21 mouse cellular contexts compared by ENCODE assay signal in the genomic region with DNA sequence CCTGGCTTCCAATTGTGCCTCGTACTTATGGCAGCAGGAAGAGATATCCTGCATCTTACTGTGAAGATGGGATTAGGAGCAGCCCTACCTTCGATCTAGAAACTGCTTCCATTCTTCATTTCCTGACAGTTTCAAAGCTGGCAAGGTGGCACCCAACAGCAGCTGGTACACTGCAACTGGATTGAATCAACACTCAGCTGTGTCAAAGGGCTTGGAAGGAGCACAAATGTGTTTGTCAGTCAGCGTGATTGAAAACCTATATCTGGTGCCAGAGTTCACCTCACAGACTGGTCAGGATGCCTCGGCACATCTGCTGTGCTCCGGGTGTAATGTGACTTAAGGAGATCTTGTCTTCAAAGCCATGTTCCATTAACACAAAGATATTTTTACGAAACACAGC. TPM values are rescaled to one million over a fixed set of nuclear protein-coding genes. Genes with fewer than 3 reads are reported as not detected.
A peak's percentile ranks its signal among the peaks of the same experiment; 100 is the strongest.
DNase-seq lines count a peak whose midpoint lies in the region; ATAC-seq and TF ChIP-seq lines count a peak whose summit lies in the region.
"Had no signal": no experiment of that assay in that cellular context is flagged by ENCODE, and none has a peak within 500 bp of the region (broad histone marks: within the 10 kb centered on the region; RNA-seq: fewer than 3 reads in every experiment).

No protein-coding gene starts in this region.

- no peak overlapping the region for H3K4me3 ChIP-seq in midbrain, embryonic 11.5 days (ENCODE audit: low read depth, low read length)
- H3K4me3 ChIP-seq in midbrain, embryonic 16.5 days (ENCODE audit: low read depth, low read length), result no peak overlapping the region
- no peak overlapping the region for H3K4me3 ChIP-seq in myocyte
- H3K4me3 ChIP-seq: embryonic facial prominence, embryonic 12.5 days; embryonic facial prominence, embryonic 15.5 days; erythroblast, embryonic 14.5 days; forebrain, embryonic 10.5 days; forebrain, embryonic 12.5 days had no signal

- WGBS in midbrain, embryonic 11.5 days, result 87% methylated on average over 6 of the region's 6 CpGs
- 85% methylated on average over 6 of the region's 6 CpGs for WGBS in midbrain, embryonic 16.5 days

- H3K79me2 ChIP-seq in myocyte (ENCODE audit: control insufficient read depth, insufficient read depth), result no peaks in the 10 kb centered on the region

- DNase-seq in adrenal gland, postnatal 14 days, result peak; percentile 9
- DNase-seq in adrenal gland, postnatal 10 days, result no peak
- DNase-seq in midbrain, embryonic 11.5 days (ENCODE audit: low spot score, missing footprints), result peak; percentile 64
- DNase-seq in thymus, postnatal 10 days (ENCODE audit: low spot score in 2 of 2), result no peak
- DNase-seq: adrenal gland, adult 8-10 months; B cell, adult 2 months; cerebellum, adult 11-12 months; cerebellum, adult 2 months; cerebellum, adult 9-10 months; cerebellum, postnatal 10 days; cerebellum, postnatal 25 days; embryo, embryonic 11 days had no signal

- H3ac ChIP-seq in myocyte (ENCODE audit: control insufficient read depth, insufficient read length), result no peak overlapping the region

- ATAC-seq in midbrain, embryonic 11.5 days (ENCODE audit: low FRiP score), result no peak
- no peak for ATAC-seq in midbrain, embryonic 16.5 days
- ATAC-seq: forebrain, embryonic 14.5 days; forebrain, embryonic 16.5 days had no signal

- no peaks in the 10 kb centered on the region for H3K36me3 ChIP-seq in midbrain, embryonic 11.5 days (ENCODE audit: control insufficient read depth, insufficient read depth, low read length)
- H3K36me3 ChIP-seq in midbrain, embryonic 16.5 days (ENCODE audit: control insufficient read depth, insufficient read depth, low read length), result no peaks in the 10 kb centered on the region
- H3K36me3 ChIP-seq in myocyte (ENCODE audit: control insufficient read depth, insufficient read depth), result no peaks in the 10 kb centered on the region
- H3K36me3 ChIP-seq: embryonic facial prominence, embryonic 12.5 days; embryonic facial prominence, embryonic 15.5 days; forebrain, embryonic 10.5 days; forebrain, embryonic 12.5 days had no signal

- H3K27ac ChIP-seq in midbrain, embryonic 11.5 days (ENCODE audit: low read depth, low read length), result no peak overlapping the region
- no peak overlapping the region for H3K27ac ChIP-seq in midbrain, embryonic 16.5 days (ENCODE audit: low read length)
- H3K27ac ChIP-seq: embryonic facial prominence, embryonic 12.5 days; embryonic facial prominence, embryonic 15.5 days; forebrain, embryonic 10.5 days; forebrain, embryonic 12.5 days had no signal

- no peak for TF ChIP-seq POLR2A in myocyte (IDR thresholded peaks at IDR 0.05; ENCODE audit: insufficient read length, low read depth)

- H3K9me3 ChIP-seq in midbrain, embryonic 11.5 days (ENCODE audit: control insufficient read depth, low read length), result no peaks in the 10 kb centered on the region
- no peaks in the 10 kb centered on the region for H3K9me3 ChIP-seq in midbrain, embryonic 16.5 days (replicated peaks; ENCODE audit: control insufficient read depth, low read length, poor library complexity, severe bottlenecking)
- H3K9me3 ChIP-seq: embryonic facial prominence, embryonic 12.5 days; embryonic facial prominence, embryonic 15.5 days; forebrain, embryonic 10.5 days; forebrain, embryonic 12.5 days had no signal

- no peaks in the 10 kb centered on the region for H3K4me1 ChIP-seq in midbrain, embryonic 11.5 days (ENCODE audit: control insufficient read depth, insufficient read depth, low read length)
- H3K4me1 ChIP-seq in midbrain, embryonic 16.5 days (ENCODE audit: control insufficient read depth, insufficient read depth, low read length), result peaks cover 11% of the 10 kb centered on the region
- H3K4me1 ChIP-seq: forebrain, embryonic 10.5 days; forebrain, embryonic 12.5 days had no signal

- no peak overlapping the region for H3K4me2 ChIP-seq in midbrain, embryonic 11.5 days
- no peak overlapping the region for H3K4me2 ChIP-seq in midbrain, embryonic 16.5 days (ENCODE audit: low read length)
- no peak overlapping the region for H3K4me2 ChIP-seq in myocyte (ENCODE audit: low read depth)
- H3K4me2 ChIP-seq: embryonic facial prominence, embryonic 12.5 days; embryonic facial prominence, embryonic 15.5 days; forebrain, embryonic 12.5 days had no signal

- no peak overlapping the region for H3K9ac ChIP-seq in midbrain, embryonic 11.5 days (ENCODE audit: low read length)
- no peak overlapping the region for H3K9ac ChIP-seq in midbrain, embryonic 16.5 days (ENCODE audit: low read depth, low read length)
- H3K9ac ChIP-seq: embryonic facial prominence, embryonic 12.5 days; embryonic facial prominence, embryonic 15.5 days; forebrain, embryonic 12.5 days had no signal

- H3K27me3 ChIP-seq in midbrain, embryonic 11.5 days (ENCODE audit: control insufficient read depth, insufficient read depth, low read length), result no peaks in the 10 kb centered on the region
- H3K27me3 ChIP-seq in midbrain, embryonic 16.5 days (ENCODE audit: control insufficient read depth, insufficient read depth, low read depth, low read length), result no peaks in the 10 kb centered on the region
- H3K27me3 ChIP-seq in myocyte (ENCODE audit: control insufficient read depth, insufficient read depth, insufficient read length), result no peaks in the 10 kb centered on the region
- H3K27me3 ChIP-seq: embryonic facial prominence, embryonic 12.5 days; embryonic facial prominence, embryonic 15.5 days; forebrain, embryonic 12.5 days had no signal

TF ChIP-seq in myocyte, 11 proteins besides CTCF, POLR2A, EP300 and RAD21:
- TF ChIP-seq TCF12 (IDR thresholded peaks at IDR 0.05; ENCODE audit: insufficient read depth, poor library complexity, severe bottlenecking) (peak; percentile 47), MYOD1 (IDR thresholded peaks at IDR 0.05; ENCODE audit: control insufficient read depth in 1 of 3, insufficient read length in 2 of 3, low read depth in 2 of 3) (peak; percentile 4 to 75 (median 66)), E2F4 (IDR thresholded peaks at IDR 0.05; ENCODE audit: insufficient read depth) (no peak), MYOG (IDR thresholded peaks at IDR 0.05; ENCODE audit: control insufficient read depth in 1 of 3, insufficient read depth in 1 of 3, insufficient read length in 2 of 3, low read depth in 2 of 3) (peak in 2 of 3 experiments; percentile 55 to 63), TCF3 (IDR thresholded peaks at IDR 0.05; ENCODE audit: insufficient read length, low read depth) (peak; percentile 8)

RNA-seq across cellular contexts. Expression of a gene that starts 47.5 kb away (rescaled TPM):
- 21.6 and 26.4 TPM in 2 replicates for total RNA-seq in adrenal gland, postnatal 14 days (2021)
- total RNA-seq in adrenal gland, postnatal 10 days (2021), result 10 to 100 TPM; 33.7 to 36.6 TPM
- 38.8 and 41.6 TPM in 2 replicates for polyA plus RNA-seq in midbrain, embryonic 11.5 days (2014; fragmentation: Nextera tagmentation; extraction: Ambion mirVana)
- 24.3 and 25.5 TPM in 2 replicates for polyA plus RNA-seq in midbrain, embryonic 16.5 days (2015; fragmentation: Nextera tagmentation; extraction: Ambion mirVana)
- 5.2 TPM for polyA plus RNA-seq in myocyte (2012; fragmentation: generic; extraction: Trizol)

Comparison
In these comparisons a context has a peak if more than half of its experiments do, and no peak if none do; other contexts are left out.
1. DNase-seq: peak in adrenal gland, postnatal 14 days (single experiment) and midbrain, embryonic 11.5 days (single experiment); none in adrenal gland, postnatal 10 days (single experiment) and thymus, postnatal 10 days (0 of 2).